Mouse (Mus musculus) heart, adult 18-20 months (tissue): ENCODE data around the gene Scgb2b24. TPM values are rescaled to one million over a fixed set of nuclear protein-coding genes. Genes with fewer than 3 reads are reported as not detected.

ENCODE experiments used
- DNase-seq, 2 experiments: peaks; one replicate each; pipeline ENCODE4 v3.0.0; 2021 to 2022; ENCODE audit warnings: mixed read lengths in 1 of 2
- long read RNA-seq, 2 experiments: library from polyadenylated mRNA; stranded (forward); transcript quantifications; one replicate each; pipeline ENCODE4 v2.0.0; 2021
- total RNA-seq, 2 experiments: library from RNA; stranded (reverse); gene quantifications; 2 replicates each; pipeline ENCODE4 v1.2.3; 2021

The Scgb2b24 gene
- total RNA-seq: not detected
- long read RNA-seq, experiment 1: 0 reads
- long read RNA-seq, experiment 2: 0 reads

GRCm38 (mm10) chr7:33739212-33739611, at the start of gene Scgb2b24:
Scgb2b24 (minus strand) TSS chr7:33739312.
- DNase-seq: no peak

GRCm38 (mm10) chr7:33743499-33743898, 4.4 kb upstream of the Scgb2b24 start, which contains the start of gene Scgb1b24:
Scgb1b24 (plus strand) TSS chr7:33743799.
- no peak for DNase-seq

- DNase-seq: no peak
These were observed 49.2 kb downstream of the Scgb2b24 start for GRCm38 (mm10) chr7:33689864-33690263.

Other genes with a start within 250 kb of the Scgb2b24 start
- gene Scgb2b21, start 218.9 kb downstream of the Scgb2b24 start, total RNA-seq: not detected
- gene Scgb1b24, start 4.5 kb upstream of the Scgb2b24 start, total RNA-seq: not detected
- gene Scgb2b26, start 205.7 kb upstream of the Scgb2b24 start, total RNA-seq: not detected